Mouse (Mus musculus) thymus, postnatal 25 days (tissue): ENCODE data around the gene Fcgr2b.

Experiments
- DNase-seq: peaks from one replicate; pipeline ENCODE4 v3.0.0; 2022

The Fcgr2b gene

DNA sequence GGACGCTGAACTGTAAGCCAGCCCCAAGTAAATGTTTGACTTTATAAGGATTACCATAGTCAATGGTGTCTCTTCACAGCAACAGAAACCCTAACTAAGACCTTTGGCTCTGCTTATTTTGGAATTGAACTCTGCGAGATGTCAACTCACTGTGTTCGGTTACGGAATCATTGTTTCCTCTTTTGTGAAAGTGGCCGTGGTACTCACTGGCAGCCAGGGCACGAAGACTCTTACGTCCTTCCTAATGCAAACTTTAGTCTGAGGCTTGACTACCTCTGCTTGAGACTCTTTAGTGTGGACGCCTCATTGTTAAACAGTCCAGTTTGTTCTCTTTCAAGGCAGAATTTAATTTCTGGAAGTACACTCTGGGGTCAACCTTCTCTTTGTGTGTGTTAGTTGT is 57.0 kb downstream of the Fcgr2b start:
- no peak for DNase-seq

DNA sequence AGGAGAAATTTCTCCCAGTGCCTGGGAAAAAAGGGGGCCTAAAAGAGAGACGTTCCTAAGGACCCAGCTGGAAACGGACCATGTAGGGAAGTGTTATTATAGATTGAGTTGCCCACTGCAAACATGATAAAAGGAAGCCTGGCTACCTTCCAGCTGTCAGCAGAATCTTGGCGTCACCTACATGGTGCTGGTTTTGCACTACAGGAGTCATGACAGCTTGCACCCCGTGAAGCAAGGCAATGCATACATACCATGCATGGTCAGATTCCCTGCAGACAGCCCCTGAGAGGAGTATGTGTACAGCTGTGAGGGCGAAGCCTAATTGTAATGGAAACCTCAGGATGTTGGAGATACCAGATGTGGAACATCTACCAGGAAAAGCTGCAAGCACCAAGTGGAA is 60.7 kb downstream of the Fcgr2b start:
- no peak for DNase-seq

- no peak for DNase-seq
Measured at GRCm38 (mm10) chr1:170912891-170913615, 63.3 kb downstream of the Fcgr2b start, which contains the start of gene Fcrlb. Gene Fcrlb (minus strand): TSS chr1:170912941.

DNA sequence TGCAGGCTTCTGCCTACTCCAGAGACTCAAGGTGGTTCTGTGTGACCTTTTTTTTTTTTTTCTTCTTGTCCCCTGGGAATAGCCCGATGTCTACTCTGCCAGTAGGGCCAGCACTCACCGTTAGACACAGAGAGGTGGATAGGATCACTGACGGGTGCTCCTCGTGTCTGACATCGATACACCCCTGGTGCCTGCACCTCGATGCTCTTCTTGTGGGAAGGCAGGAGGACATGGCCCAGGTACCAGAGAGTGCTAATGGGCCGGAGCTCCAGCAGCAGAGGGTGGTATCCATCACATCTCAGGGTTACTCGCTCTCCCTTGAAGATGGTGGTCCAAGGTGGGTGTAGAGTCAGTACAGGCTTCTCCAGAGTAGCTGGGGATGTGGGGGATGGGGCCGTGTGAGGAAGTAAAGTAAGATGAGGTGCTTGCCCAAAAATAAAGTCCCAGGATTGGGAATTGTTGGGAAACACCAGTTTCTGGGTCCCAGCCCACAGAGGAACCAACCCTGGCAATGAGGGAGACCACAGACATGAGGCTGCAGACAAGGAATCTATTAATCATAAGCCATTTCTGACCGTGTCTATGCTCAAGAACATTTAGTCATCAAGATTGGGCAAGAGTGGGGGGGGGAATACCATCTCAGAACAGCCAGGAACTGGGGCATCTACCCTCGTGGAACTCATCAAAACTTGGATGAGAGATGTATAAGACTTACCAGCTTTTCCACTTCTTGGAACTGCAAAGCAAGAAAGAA is 64.3 kb downstream of the Fcgr2b start:
- no peak for DNase-seq
